Mouse (Mus musculus): ENCODE measurements around the gene Rnls. TPM values are rescaled to one million over a fixed set of nuclear protein-coding genes. Genes with fewer than 3 reads are reported as not detected.
A peak's percentile ranks its signal among the peaks of the same experiment; 100 is the strongest.

The Rnls gene
- polyA plus RNA-seq, 1 experiment: 1.4 TPM

- no peaks in the 10 kb centered on the region for H3K36me3 ChIP-seq (ENCODE audit: control insufficient read depth, insufficient read depth, low read length)
- no peak for TF ChIP-seq POLR2A (IDR thresholded peaks at IDR 0.05; ENCODE audit: control insufficient read depth, extremely low read depth, insufficient read depth, low read length, poor library complexity)
- TF ChIP-seq CTCF (IDR thresholded peaks at IDR 0.05; ENCODE audit: borderline replicate concordance, control insufficient read depth, extremely low read depth, insufficient read depth, low read length, poor library complexity): no peak
- H3K27ac ChIP-seq (ENCODE audit: control insufficient read depth, insufficient read depth, low read length): no peak overlapping the region
- WGBS: 93% methylated on average over 2 of the region's 2 CpGs
- no peaks in the 10 kb centered on the region for H3K4me1 ChIP-seq (replicated peaks; ENCODE audit: control insufficient read depth, insufficient read depth, low read length)
- no peak overlapping the region for H3K4me3 ChIP-seq (ENCODE audit: control insufficient read depth, insufficient read depth, low read length)
- no peak for DNase-seq
- no peaks in the 10 kb centered on the region for H3K27me3 ChIP-seq (ENCODE audit: control insufficient read depth, insufficient read depth, low read length)
Measured at GRCm38 (mm10) chr19:33296338-33296737, 95.8 kb downstream of the Rnls start.

GRCm38 (mm10) chr19:33282985-33283384 is 109.1 kb downstream of the Rnls start:
- H3K27ac ChIP-seq (ENCODE audit: control insufficient read depth, insufficient read depth, low read length): no peak overlapping the region
- DNase-seq: no peak
- TF ChIP-seq POLR2A (IDR thresholded peaks at IDR 0.05; ENCODE audit: control insufficient read depth, extremely low read depth, insufficient read depth, low read length, poor library complexity) (no peak), CTCF (IDR thresholded peaks at IDR 0.05; ENCODE audit: borderline replicate concordance, control insufficient read depth, extremely low read depth, insufficient read depth, low read length, poor library complexity) (no peak)
- H3K27me3 ChIP-seq (ENCODE audit: control insufficient read depth, insufficient read depth, low read length): no peaks in the 10 kb centered on the region
- H3K4me1 ChIP-seq (replicated peaks; ENCODE audit: control insufficient read depth, insufficient read depth, low read length): no peaks in the 10 kb centered on the region
- H3K4me3 ChIP-seq (ENCODE audit: control insufficient read depth, insufficient read depth, low read length): no peak overlapping the region
- 66% methylated on average over 3 of the region's 3 CpGs for WGBS
- no peaks in the 10 kb centered on the region for H3K36me3 ChIP-seq (ENCODE audit: control insufficient read depth, insufficient read depth, low read length)

DNA sequence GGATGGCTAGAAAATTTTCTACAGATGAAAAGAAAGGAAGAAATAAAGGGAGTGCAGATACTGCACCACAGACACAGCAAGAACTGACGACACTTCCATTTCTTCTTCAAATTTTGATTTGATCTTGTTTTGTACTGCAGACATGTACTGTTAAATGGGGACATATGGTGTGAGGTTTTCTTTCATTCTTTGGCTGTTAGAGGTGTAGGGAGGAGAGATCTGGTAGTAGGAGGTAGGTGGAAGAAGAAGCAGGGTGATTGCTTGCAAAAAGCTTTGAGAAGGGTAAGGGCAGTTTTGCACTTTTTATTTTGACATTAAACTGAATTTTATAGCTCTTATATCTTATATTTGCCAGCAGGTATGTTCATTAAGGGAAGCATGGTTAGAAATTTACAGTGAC is 115.7 kb downstream of the Rnls start:
- no peak for TF ChIP-seq CTCF (IDR thresholded peaks at IDR 0.05; ENCODE audit: borderline replicate concordance, control insufficient read depth, extremely low read depth, insufficient read depth, low read length, poor library complexity)
- TF ChIP-seq POLR2A (IDR thresholded peaks at IDR 0.05; ENCODE audit: control insufficient read depth, extremely low read depth, insufficient read depth, low read length, poor library complexity): no peak
- no peaks in the 10 kb centered on the region for H3K4me1 ChIP-seq (replicated peaks; ENCODE audit: control insufficient read depth, insufficient read depth, low read length)
- H3K36me3 ChIP-seq (ENCODE audit: control insufficient read depth, insufficient read depth, low read length): no peaks in the 10 kb centered on the region
- H3K4me3 ChIP-seq (ENCODE audit: control insufficient read depth, insufficient read depth, low read length): no peak overlapping the region
- H3K27ac ChIP-seq (ENCODE audit: control insufficient read depth, insufficient read depth, low read length): no peak overlapping the region
- no peaks in the 10 kb centered on the region for H3K27me3 ChIP-seq (ENCODE audit: control insufficient read depth, insufficient read depth, low read length)
- DNase-seq: no peak
- 98% methylated on average over 1 of the region's 1 CpGs for WGBS

DNA sequence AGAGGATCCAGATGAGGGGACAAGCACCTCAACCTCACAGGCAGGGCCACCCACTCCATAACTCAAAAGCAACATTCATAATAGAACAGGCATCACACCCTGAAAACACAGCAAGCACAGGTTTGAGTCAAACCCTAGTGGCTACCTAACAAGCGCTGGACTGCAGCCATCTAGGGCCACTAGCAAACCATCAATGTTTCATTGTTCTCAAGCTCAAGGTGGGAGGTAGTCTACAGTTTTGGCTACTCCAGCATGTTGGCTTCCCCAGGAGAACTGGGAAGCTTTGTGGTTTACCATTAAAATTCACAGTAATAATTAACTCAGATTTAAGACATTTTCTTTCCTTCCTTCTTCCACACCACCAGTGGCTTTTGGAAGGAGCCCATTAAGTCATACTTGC is 118.4 kb downstream of the Rnls start:
- no peak overlapping the region for H3K4me3 ChIP-seq (ENCODE audit: control insufficient read depth, insufficient read depth, low read length)
- TF ChIP-seq POLR2A (IDR thresholded peaks at IDR 0.05; ENCODE audit: control insufficient read depth, extremely low read depth, insufficient read depth, low read length, poor library complexity) (no peak), CTCF (IDR thresholded peaks at IDR 0.05; ENCODE audit: borderline replicate concordance, control insufficient read depth, extremely low read depth, insufficient read depth, low read length, poor library complexity) (no peak)
- H3K4me1 ChIP-seq (replicated peaks; ENCODE audit: control insufficient read depth, insufficient read depth, low read length): no peaks in the 10 kb centered on the region
- WGBS: 100% methylated on average over 1 of the region's 1 CpGs
- no peaks in the 10 kb centered on the region for H3K36me3 ChIP-seq (ENCODE audit: control insufficient read depth, insufficient read depth, low read length)
- DNase-seq: no peak
- H3K27ac ChIP-seq (ENCODE audit: control insufficient read depth, insufficient read depth, low read length): no peak overlapping the region
- H3K27me3 ChIP-seq (ENCODE audit: control insufficient read depth, insufficient read depth, low read length): no peaks in the 10 kb centered on the region

- WGBS: 92% methylated on average over 2 of the region's 2 CpGs
- H3K36me3 ChIP-seq (ENCODE audit: control insufficient read depth, insufficient read depth, low read length): no peaks in the 10 kb centered on the region
- DNase-seq: no peak
- no peak for TF ChIP-seq POLR2A (IDR thresholded peaks at IDR 0.05; ENCODE audit: control insufficient read depth, extremely low read depth, insufficient read depth, low read length, poor library complexity)
- TF ChIP-seq CTCF (IDR thresholded peaks at IDR 0.05; ENCODE audit: borderline replicate concordance, control insufficient read depth, extremely low read depth, insufficient read depth, low read length, poor library complexity): no peak
- H3K4me1 ChIP-seq (replicated peaks; ENCODE audit: control insufficient read depth, insufficient read depth, low read length): no peaks in the 10 kb centered on the region
- no peaks in the 10 kb centered on the region for H3K27me3 ChIP-seq (ENCODE audit: control insufficient read depth, insufficient read depth, low read length)
- no peak overlapping the region for H3K4me3 ChIP-seq (ENCODE audit: control insufficient read depth, insufficient read depth, low read length)
- no peak overlapping the region for H3K27ac ChIP-seq (ENCODE audit: control insufficient read depth, insufficient read depth, low read length)
Measured at GRCm38 (mm10) chr19:33271571-33271970, 120.5 kb downstream of the Rnls start.

- no peak for DNase-seq
- H3K27me3 ChIP-seq (ENCODE audit: control insufficient read depth, insufficient read depth, low read length): no peaks in the 10 kb centered on the region
- H3K27ac ChIP-seq (ENCODE audit: control insufficient read depth, insufficient read depth, low read length): no peak overlapping the region
- H3K4me3 ChIP-seq (ENCODE audit: control insufficient read depth, insufficient read depth, low read length): no peak overlapping the region
- no peaks in the 10 kb centered on the region for H3K4me1 ChIP-seq (replicated peaks; ENCODE audit: control insufficient read depth, insufficient read depth, low read length)
- no peaks in the 10 kb centered on the region for H3K36me3 ChIP-seq (ENCODE audit: control insufficient read depth, insufficient read depth, low read length)
- WGBS: 90% methylated on average over 2 of the region's 2 CpGs
- TF ChIP-seq CTCF (IDR thresholded peaks at IDR 0.05; ENCODE audit: borderline replicate concordance, control insufficient read depth, extremely low read depth, insufficient read depth, low read length, poor library complexity) (no peak), POLR2A (IDR thresholded peaks at IDR 0.05; ENCODE audit: control insufficient read depth, extremely low read depth, insufficient read depth, low read length, poor library complexity) (no peak)
Measured at GRCm38 (mm10) chr19:33270231-33270630, 121.9 kb downstream of the Rnls start.

GRCm38 (mm10) chr19:33268044-33268443 is 124.1 kb downstream of the Rnls start:
- no peaks in the 10 kb centered on the region for H3K36me3 ChIP-seq (ENCODE audit: control insufficient read depth, insufficient read depth, low read length)
- no peak overlapping the region for H3K27ac ChIP-seq (ENCODE audit: control insufficient read depth, insufficient read depth, low read length)
- H3K4me3 ChIP-seq (ENCODE audit: control insufficient read depth, insufficient read depth, low read length): no peak overlapping the region
- H3K27me3 ChIP-seq (ENCODE audit: control insufficient read depth, insufficient read depth, low read length): no peaks in the 10 kb centered on the region
- TF ChIP-seq POLR2A (IDR thresholded peaks at IDR 0.05; ENCODE audit: control insufficient read depth, extremely low read depth, insufficient read depth, low read length, poor library complexity): no peak
- TF ChIP-seq CTCF (IDR thresholded peaks at IDR 0.05; ENCODE audit: borderline replicate concordance, control insufficient read depth, extremely low read depth, insufficient read depth, low read length, poor library complexity): peak; percentile 93; the same call in 1 of the 2 replicates
- 88% methylated on average over 14 of the region's 14 CpGs for WGBS
- DNase-seq: peak; percentile 55
- no peaks in the 10 kb centered on the region for H3K4me1 ChIP-seq (replicated peaks; ENCODE audit: control insufficient read depth, insufficient read depth, low read length)
